Mouse (Mus musculus) mouse trophoblast stem cell (cell line): ENCODE measurements around the gene Fam117b.

Source experiments
- in situ Hi-C, 2 experiments: fragments of 300-500 bp; cut with MseI, MboI; formaldehyde crosslinking; loops; 2 replicates in 1 of 2; 3 replicates in 1 of 2; pipeline ENCODE4 v1.15.1; 2025

Fam117b gene

GRCm38 (mm10) chr1:59913195-59913868 is 526 bp downstream of the Fam117b start:
- in situ Hi-C loops, result no loop called here

- in situ Hi-C loops, result no loop called here
These were observed 1.0 kb downstream of the Fam117b start for GRCm38 (mm10) chr1:59913869-59914225.

- in situ Hi-C loops, result no loop called here
These were observed 2.0 kb downstream of the Fam117b start for GRCm38 (mm10) chr1:59914799-59915198.

- in situ Hi-C loops, result no loop called here
These were observed 3.2 kb downstream of the Fam117b start for GRCm38 (mm10) chr1:59915843-59916610.

DNA sequence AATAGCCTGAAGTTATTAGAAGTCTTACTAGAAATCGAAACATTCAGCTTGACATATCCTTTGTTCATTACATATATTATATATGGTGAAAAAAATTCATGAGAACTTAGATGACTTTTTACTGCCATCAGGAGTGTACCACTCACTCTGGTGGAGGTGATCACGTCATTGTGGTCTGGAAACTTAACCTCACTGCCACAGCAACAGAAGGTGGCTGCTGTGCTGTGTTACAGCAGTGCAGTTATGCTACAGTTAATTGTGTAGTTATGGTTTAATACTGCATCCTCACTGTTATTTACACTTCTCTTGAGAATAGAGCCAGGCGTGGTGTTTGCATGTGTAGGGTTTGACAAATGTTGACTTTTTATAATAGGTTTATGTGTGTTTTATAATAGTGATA is 4.6 kb downstream of the Fam117b start:
- in situ Hi-C loops, result no loop called here

GRCm38 (mm10) chr1:59918075-59918474 is 5.3 kb downstream of the Fam117b start:
- in situ Hi-C loops, result no loop called here

- in situ Hi-C loops, result no loop called here
These were observed 10.4 kb downstream of the Fam117b start for GRCm38 (mm10) chr1:59923201-59923600.

DNA sequence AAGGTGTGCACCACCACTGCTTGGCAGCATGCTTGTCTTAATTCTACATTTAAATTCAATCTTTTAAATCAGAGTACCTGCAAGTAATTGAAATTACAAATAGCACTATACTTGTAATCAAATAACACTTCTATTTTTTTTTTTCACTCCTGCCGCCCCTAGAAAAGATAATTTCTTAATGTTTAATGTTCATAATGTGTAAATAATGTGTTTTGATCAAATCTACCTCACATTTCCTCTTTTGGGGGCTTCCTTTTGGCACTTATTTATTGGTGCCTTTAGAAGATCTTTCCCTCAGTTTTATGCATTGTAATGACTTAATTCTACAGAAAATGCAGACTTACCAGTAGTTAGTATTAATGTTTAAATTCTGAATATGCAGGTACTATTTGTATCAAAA is 10.9 kb downstream of the Fam117b start:
- in situ Hi-C loops, result no loop called here

DNA sequence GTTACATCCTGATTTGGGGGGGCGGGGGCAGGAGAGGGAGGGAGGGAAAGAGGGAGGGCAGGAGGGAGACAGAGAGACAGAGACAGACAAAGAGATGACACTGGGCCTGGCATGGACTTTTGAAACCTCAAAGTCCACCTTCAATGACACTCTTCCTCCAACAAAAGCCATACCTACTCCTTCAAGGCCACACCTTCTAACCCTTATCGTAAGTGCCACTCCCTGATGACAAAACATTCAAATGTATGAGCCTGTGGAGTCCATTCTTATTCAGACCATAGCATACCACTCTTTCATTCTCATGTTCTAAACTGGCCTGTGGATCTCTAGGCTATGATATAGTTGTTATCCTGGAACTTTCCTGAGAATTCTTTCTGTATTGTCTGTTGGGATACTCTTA is 11.6 kb downstream of the Fam117b start:
- in situ Hi-C loops, result no loop called here

DNA sequence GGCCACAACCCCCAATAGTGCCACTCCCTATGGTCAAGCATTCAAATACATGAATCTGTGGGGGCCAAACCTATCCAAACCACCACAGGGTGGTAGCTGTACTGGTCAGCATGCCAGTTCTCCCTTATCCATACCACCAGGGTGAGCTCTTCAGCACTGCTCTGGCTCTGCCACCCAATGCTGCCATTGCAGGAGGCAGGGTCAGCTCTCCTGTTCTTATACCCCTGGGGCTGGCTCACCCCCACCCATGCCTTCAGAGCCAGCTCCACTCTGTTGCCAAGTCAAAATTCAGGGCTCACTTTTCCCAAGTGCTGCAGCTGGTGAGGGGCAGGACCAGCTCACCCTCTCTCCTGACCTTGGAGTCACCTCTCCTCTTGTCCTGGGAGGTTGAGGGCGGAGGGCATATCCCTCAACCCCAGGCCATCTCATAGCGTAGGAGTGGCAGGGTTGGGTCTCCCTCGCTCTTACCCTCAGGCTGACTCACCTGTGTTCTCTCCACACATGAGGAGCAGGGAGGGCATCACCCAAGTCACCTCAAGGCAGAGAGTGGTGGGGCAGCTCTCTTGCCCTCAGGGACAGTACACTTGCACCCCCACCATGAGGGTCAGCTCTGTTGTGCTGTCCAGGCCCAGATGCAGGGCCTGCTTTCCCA is 13.3 kb downstream of the Fam117b start:
- in situ Hi-C loops, result no loop called here

DNA sequence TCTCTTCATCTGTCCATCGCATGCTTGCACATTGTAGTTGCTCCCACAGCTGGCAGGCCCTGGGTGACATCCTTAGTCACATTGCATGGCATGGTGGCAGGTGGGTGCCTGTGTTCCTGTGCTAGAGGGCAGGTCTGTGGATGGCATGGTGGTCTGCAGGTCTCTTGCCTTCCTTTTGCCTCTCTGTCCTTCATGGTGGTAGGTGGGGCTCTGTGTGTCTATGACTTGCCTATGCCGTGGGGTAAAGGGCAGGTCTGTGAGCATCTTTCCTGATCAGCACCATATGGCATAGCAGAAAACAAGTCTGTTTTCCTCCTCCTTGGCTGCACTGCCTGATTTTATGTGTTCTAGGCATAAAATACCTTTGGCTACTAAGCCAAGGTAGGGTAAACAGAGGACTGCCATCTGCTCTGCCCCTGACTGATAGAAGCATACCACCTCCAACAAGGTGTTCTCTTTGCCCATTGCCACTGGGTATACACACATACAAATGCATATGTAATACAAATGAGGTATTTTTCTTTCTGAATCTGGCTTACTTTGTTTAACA is 14.4 kb downstream of the Fam117b start:
- in situ Hi-C loops, result no loop called here

DNA sequence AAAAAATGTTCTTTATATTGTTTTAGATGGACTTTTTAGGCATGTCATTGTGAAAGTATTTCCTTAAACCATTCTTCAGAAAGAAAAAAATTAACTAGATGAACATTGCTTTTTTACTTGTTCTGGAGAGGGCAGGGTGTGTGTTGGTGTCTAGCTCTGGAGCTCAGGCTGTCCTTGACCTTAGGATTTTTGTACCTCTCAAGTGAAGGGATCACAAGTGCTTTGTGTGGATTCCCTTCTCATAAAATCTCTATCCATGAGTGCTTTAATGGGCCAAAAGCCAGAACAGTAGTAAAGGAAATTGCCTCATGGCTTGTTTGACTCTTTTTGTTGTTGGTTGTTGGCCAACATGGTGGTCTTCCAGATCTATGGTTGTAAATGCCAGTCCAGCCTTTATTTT is 18.1 kb downstream of the Fam117b start:
- in situ Hi-C loops, result no loop called here

DNA sequence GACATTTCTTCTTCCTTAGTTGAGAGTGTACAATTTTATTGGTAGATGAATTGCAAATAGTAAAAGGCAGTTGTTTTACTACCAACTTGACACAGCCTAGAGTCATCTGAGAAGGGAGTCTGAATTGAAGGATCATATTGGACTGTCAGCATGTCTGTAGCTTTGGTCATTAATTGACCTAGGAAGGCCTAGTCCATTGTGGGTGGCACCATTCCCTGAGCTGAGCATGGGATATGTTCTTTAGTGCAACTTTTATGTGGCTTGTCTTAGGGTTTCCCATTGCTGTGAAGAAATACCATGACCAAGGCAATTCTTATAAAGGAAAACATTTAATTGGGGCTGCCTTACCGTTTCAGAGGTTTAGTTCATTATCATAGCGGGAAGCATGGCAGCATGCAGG is 20.2 kb downstream of the Fam117b start:
- in situ Hi-C loops, result no loop called here

- in situ Hi-C loops, result no loop called here
These were observed 28.3 kb downstream of the Fam117b start for GRCm38 (mm10) chr1:59941063-59941462.

- in situ Hi-C loops, result no loop called here
These were observed 29.4 kb downstream of the Fam117b start for GRCm38 (mm10) chr1:59942057-59942790.

DNA sequence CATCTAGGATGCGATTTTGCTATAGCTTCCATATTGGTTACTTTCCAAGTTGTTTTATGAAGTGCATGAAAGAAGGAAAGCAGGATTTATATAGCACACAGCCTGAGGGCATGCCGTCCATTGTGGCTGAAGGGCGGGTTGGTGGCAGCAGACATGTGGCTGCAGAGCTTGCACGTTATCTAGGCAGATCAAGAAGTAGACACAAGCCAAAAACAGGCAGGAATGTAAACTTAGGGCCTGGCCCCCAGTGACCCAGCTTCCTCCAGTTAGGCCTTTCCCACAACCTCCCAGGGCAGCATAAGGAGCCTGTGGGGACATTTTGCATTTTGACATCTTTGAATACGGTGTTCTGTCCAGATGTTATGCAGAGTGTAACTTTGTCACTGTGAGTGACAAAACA is 31.0 kb downstream of the Fam117b start:
- in situ Hi-C loops, result no loop called here

- in situ Hi-C loops, result no loop called here
These were observed 33.2 kb downstream of the Fam117b start for GRCm38 (mm10) chr1:59945969-59946368.

GRCm38 (mm10) chr1:59947509-59947908 is 34.7 kb downstream of the Fam117b start:
- in situ Hi-C loops, result no loop called here

GRCm38 (mm10) chr1:59957206-59957605 is 44.4 kb downstream of the Fam117b start:
- in situ Hi-C loops, result no loop called here

DNA sequence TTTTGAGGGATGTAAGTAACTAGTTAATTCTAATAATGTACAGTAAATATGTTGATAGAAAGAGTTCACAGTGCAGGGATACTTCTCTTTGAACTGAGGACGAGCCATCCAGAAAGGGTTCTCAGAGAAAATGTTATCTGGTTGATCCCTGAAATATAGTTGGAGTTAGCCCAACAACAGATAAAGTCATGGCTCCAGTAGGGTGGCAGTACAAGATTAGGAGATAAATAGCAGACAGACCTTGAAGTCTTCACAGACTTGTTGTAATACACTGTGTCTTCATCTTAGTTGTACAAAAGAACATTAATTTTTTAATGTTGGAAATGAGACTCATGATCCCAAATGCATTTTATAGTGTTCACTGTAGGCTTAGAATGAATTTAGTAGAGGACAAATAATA is 47.1 kb downstream of the Fam117b start:
- in situ Hi-C loops, result loop anchor here in 1 of 2 experiments (10.0 kb wide), 1 partner anchor 75 kb away; no protein-coding TSS in a partner anchor

GRCm38 (mm10) chr1:59966171-59966785 is 53.5 kb downstream of the Fam117b start:
- in situ Hi-C loops, result loop anchor here in 1 of 2 experiments (10.0 kb wide), 1 partner anchor 81 kb away; no protein-coding TSS in a partner anchor
